Comparison of ENCODE assay signal across 7 mouse cellular contexts in the genomic region with DNA sequence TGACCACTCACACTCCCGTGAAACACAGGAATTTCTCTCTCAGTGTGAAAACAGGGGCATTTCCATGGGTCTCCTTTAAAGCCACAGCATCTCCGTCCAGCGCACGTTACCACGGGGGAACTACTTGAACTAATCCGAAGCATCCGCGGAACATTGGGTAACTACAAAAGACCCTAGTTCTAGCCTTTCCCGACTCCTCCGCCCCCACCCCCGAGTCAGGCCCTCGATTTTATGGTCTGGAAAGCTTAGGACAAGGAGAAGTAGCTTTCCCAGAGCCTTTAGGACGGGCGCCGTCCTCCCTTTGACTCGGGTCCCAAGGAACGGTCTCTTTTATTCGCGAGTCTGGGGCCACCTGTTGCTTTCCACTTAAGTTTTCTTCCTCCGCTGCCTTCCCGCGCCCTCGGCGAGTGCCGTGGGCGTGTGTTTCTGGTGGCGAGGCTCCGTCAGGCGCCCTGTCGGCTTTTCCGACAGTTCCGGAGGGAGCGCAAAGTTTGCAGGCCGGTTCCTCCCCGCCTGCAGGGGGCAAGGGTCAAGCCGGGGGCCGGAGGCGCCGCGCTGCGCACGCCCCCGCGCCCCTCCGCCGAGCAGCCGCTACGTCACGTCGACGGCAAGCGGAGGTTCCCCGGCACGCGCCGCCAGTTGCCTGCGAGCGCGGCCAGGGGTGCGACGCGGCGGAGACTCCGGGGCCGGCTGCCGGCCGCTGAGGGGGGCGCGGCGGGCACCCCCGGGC. TPM values are rescaled to one million over a fixed set of nuclear protein-coding genes. Genes with fewer than 3 reads are reported as not detected.
A peak's percentile ranks its signal among the peaks of the same experiment; 100 is the strongest.
DNase-seq lines count a peak whose midpoint lies in the region; ATAC-seq and TF ChIP-seq lines count a peak whose summit lies in the region.

No protein-coding gene starts in this region.

- no peak overlapping the region for H3K27ac ChIP-seq in lung, embryonic 16.5 days (ENCODE audit: low read length)
- H3K27ac ChIP-seq in embryonic facial prominence, embryonic 15.5 days (replicated peaks), result no peak overlapping the region
- H3K27ac ChIP-seq in intestine, postnatal 0 days (ENCODE audit: low read depth, low read length), result no peak overlapping the region
- H3K27ac ChIP-seq in midbrain, embryonic 15.5 days, result no peak overlapping the region

- H3K9ac ChIP-seq in lung, embryonic 16.5 days (ENCODE audit: low read length), result 0 out of 2 replicates have a peak overlapping the region, but pooled peaks have one; percentile 11
- no peak overlapping the region for H3K9ac ChIP-seq in embryonic facial prominence, embryonic 15.5 days
- H3K9ac ChIP-seq in intestine, postnatal 0 days (ENCODE audit: low read depth, low read length), result no peak overlapping the region
- peak overlapping the region; percentile 22; the same call in 1 of the 2 replicates for H3K9ac ChIP-seq in midbrain, embryonic 15.5 days

- H3K4me2 ChIP-seq in lung, embryonic 16.5 days (ENCODE audit: low read depth, low read length), result peak overlapping the region; percentile 61
- H3K4me2 ChIP-seq in embryonic facial prominence, embryonic 15.5 days (replicated peaks), result peak overlapping the region; percentile 69
- peak overlapping the region; percentile 65 for H3K4me2 ChIP-seq in intestine, postnatal 0 days (replicated peaks; ENCODE audit: low read depth)
- peak overlapping the region; percentile 77 for H3K4me2 ChIP-seq in midbrain, embryonic 15.5 days

- no peaks in the 10 kb centered on the region for H3K9me3 ChIP-seq in lung, embryonic 16.5 days (ENCODE audit: control insufficient read depth, low read length)
- no peaks in the 10 kb centered on the region for H3K9me3 ChIP-seq in embryonic facial prominence, embryonic 15.5 days (replicated peaks)
- H3K9me3 ChIP-seq in intestine, postnatal 0 days (ENCODE audit: control insufficient read depth), result no peaks in the 10 kb centered on the region
- H3K9me3 ChIP-seq in midbrain, embryonic 15.5 days, result no peaks in the 10 kb centered on the region

- 0 out of 2 replicates have a peak, but pooled peaks have one; percentile 31 for ATAC-seq in lung, embryonic 16.5 days (ENCODE audit: low read depth)
- ATAC-seq in embryonic facial prominence, embryonic 15.5 days (ENCODE audit: insufficient number of reproducible peaks, low FRiP score, low TSS enrichment, low read depth), result no peak
- ATAC-seq in intestine, postnatal 0 days, result no peak
- peak; percentile 82 for ATAC-seq in midbrain, embryonic 15.5 days (replicated peaks)

- H3K36me3 ChIP-seq in lung, embryonic 16.5 days (ENCODE audit: control insufficient read depth, insufficient read depth, low read length), result no peaks in the 10 kb centered on the region
- H3K36me3 ChIP-seq in embryonic facial prominence, embryonic 15.5 days, result no peaks in the 10 kb centered on the region
- no peaks in the 10 kb centered on the region for H3K36me3 ChIP-seq in intestine, postnatal 0 days (ENCODE audit: control insufficient read depth, insufficient read depth)
- no peaks in the 10 kb centered on the region for H3K36me3 ChIP-seq in midbrain, embryonic 15.5 days (replicated peaks)

- H3K4me3 ChIP-seq in lung, embryonic 16.5 days (ENCODE audit: low read length), result peak overlapping the region; percentile 42
- peak overlapping the region; percentile 44 for H3K4me3 ChIP-seq in embryonic facial prominence, embryonic 15.5 days (replicated peaks)
- peak overlapping the region; percentile 40 for H3K4me3 ChIP-seq in intestine, postnatal 0 days (ENCODE audit: low read depth, low read length)
- H3K4me3 ChIP-seq in midbrain, embryonic 15.5 days, result peak overlapping the region; percentile 51

- DNase-seq in lung, postnatal 25 days (ENCODE audit: low spot score), result no peak
- DNase-seq in ovary, postnatal 14 days (ENCODE audit: low spot score), result no peak
- no peak for DNase-seq in layer of hippocampus, adult 11-12 months (ENCODE audit: low spot score)

- WGBS in lung, embryonic 16.5 days, result 21% methylated on average over 35 of the region's 71 CpGs
- 24% methylated on average over 66 of the region's 71 CpGs for WGBS in embryonic facial prominence, embryonic 15.5 days
- 24% methylated on average over 70 of the region's 71 CpGs for WGBS in intestine, postnatal 0 days
- 25% methylated on average over 67 of the region's 71 CpGs for WGBS in midbrain, embryonic 15.5 days

- no peaks in the 10 kb centered on the region for H3K4me1 ChIP-seq in lung, embryonic 16.5 days (replicated peaks; ENCODE audit: control insufficient read depth, insufficient read depth, low read length)
- no peaks in the 10 kb centered on the region for H3K4me1 ChIP-seq in embryonic facial prominence, embryonic 15.5 days
- H3K4me1 ChIP-seq in intestine, postnatal 0 days (replicated peaks; ENCODE audit: control insufficient read depth, insufficient read depth, low read length), result no peaks in the 10 kb centered on the region
- H3K4me1 ChIP-seq in midbrain, embryonic 15.5 days, result no peaks in the 10 kb centered on the region; the same call in 1 of the 2 replicates

- no peak for TF ChIP-seq CTCF in intestine, postnatal 0 days (IDR thresholded peaks at IDR 0.05; ENCODE audit: low read depth)

- H3K27me3 ChIP-seq in lung, embryonic 16.5 days (ENCODE audit: control insufficient read depth, insufficient read depth, low read depth, low read length), result peaks cover 7% of the 10 kb centered on the region
- H3K27me3 ChIP-seq in embryonic facial prominence, embryonic 15.5 days, result peaks cover 6% of the 10 kb centered on the region; the same call in 1 of the 2 replicates
- no peaks in the 10 kb centered on the region for H3K27me3 ChIP-seq in intestine, postnatal 0 days (replicated peaks; ENCODE audit: control insufficient read depth, insufficient read depth, low read length)
- H3K27me3 ChIP-seq in midbrain, embryonic 15.5 days (replicated peaks), result no peaks in the 10 kb centered on the region

RNA-seq across cellular contexts. Expression of a gene that starts 3.3 kb away (rescaled TPM):
- polyA plus RNA-seq in lung, embryonic 16.5 days (2015; fragmentation: Nextera tagmentation; extraction: Ambion mirVana), result 0.24 and 0.31 TPM in 2 replicates
- 1.2 and 1.3 TPM in 2 replicates for polyA plus RNA-seq in embryonic facial prominence, embryonic 15.5 days (2015; fragmentation: Nextera tagmentation; extraction: Ambion mirVana)
- not detected in 2 replicates for polyA plus RNA-seq in intestine, postnatal 0 days (2015; fragmentation: Nextera tagmentation; extraction: Ambion mirVana)
- polyA plus RNA-seq in midbrain, embryonic 15.5 days (2015; fragmentation: Nextera tagmentation; extraction: Ambion mirVana), result 0.36 and 0.45 TPM in 2 replicates

Comparison
In these comparisons a context has a peak if more than half of its experiments do, and no peak if none do; other contexts are left out.
1. ATAC-seq: peak in lung, embryonic 16.5 days (single experiment) and midbrain, embryonic 15.5 days (single experiment); none in embryonic facial prominence, embryonic 15.5 days (single experiment) and intestine, postnatal 0 days (single experiment).
2. H3K9ac ChIP-seq: peak in lung, embryonic 16.5 days (single experiment) and midbrain, embryonic 15.5 days (single experiment); none in embryonic facial prominence, embryonic 15.5 days (single experiment) and intestine, postnatal 0 days (single experiment).
3. Peak in every context shown above with its lines, with median percentiles within 50 percentile points of each other: H3K4me2 ChIP-seq and H3K4me3 ChIP-seq.